Comparison of ENCODE assay signal across 18 mouse cellular contexts in genomic region chr3:66690906-66691522, GRCm38 (mm10).
DNase-seq lines count a peak whose midpoint lies in the region; ATAC-seq and TF ChIP-seq lines count a peak whose summit lies in the region.
"Had no signal": no experiment of that assay in that cellular context is flagged by ENCODE, and none has a peak within 500 bp of the region (broad histone marks: within the 10 kb centered on the region; RNA-seq: fewer than 3 reads in every experiment).

No protein-coding gene starts in this region.

- H3K4me1 ChIP-seq in forebrain, embryonic 14.5 days (ENCODE audit: control insufficient read depth, insufficient read depth, low read length) = no peaks in the 10 kb centered on the region
- no peaks in the 10 kb centered on the region for H3K4me1 ChIP-seq in forebrain, postnatal 0 days (ENCODE audit: insufficient read depth)
- H3K4me1 ChIP-seq: forebrain, embryonic 12.5 days; heart, embryonic 10.5 days; limb, embryonic 12.5 days; midbrain, embryonic 15.5 days; neural tube, embryonic 12.5 days had no signal

- H3K4me3 ChIP-seq in forebrain, embryonic 14.5 days (ENCODE audit: low read depth, low read length) = no peak overlapping the region
- H3K4me3 ChIP-seq in forebrain, postnatal 0 days (ENCODE audit: low read depth, low read length) = no peak overlapping the region
- H3K4me3 ChIP-seq: forebrain, embryonic 12.5 days; heart, embryonic 10.5 days; limb, embryonic 12.5 days; midbrain, embryonic 15.5 days; neural tube, embryonic 12.5 days had no signal

- DNase-seq in forebrain, embryonic 14.5 days (ENCODE audit: low spot score) = peak; percentile 5
- no peak for DNase-seq in forebrain, postnatal 0 days
- peak; percentile 33 for DNase-seq in lung, postnatal 10 days
- DNase-seq in lung, postnatal 36 days = no peak
- peak; percentile 20 for DNase-seq in MEL-GATA-1-ER (ENCODE audit: extremely low read depth, low read depth)
- DNase-seq in adrenal gland, postnatal 25 days = peak; percentile 36
- DNase-seq in heart, adult 8-10 months (ENCODE audit: low spot score) = no peak
- DNase-seq: cerebellum, adult 9-10 months; heart, postnatal 4 days; retina, postnatal 1 day; thymus, postnatal 14 days had no signal

- H3K27ac ChIP-seq in forebrain, embryonic 14.5 days (ENCODE audit: low read depth, low read length) = no peak overlapping the region
- no peak overlapping the region for H3K27ac ChIP-seq in forebrain, postnatal 0 days (ENCODE audit: low read depth, low read length)
- H3K27ac ChIP-seq: forebrain, embryonic 12.5 days; heart, embryonic 10.5 days; limb, embryonic 12.5 days; midbrain, embryonic 15.5 days; neural tube, embryonic 12.5 days had no signal

- H3K27me3 ChIP-seq in forebrain, embryonic 14.5 days (replicated peaks; ENCODE audit: control insufficient read depth, insufficient read depth, low read length) = no peaks in the 10 kb centered on the region
- no peaks in the 10 kb centered on the region for H3K27me3 ChIP-seq in forebrain, postnatal 0 days (ENCODE audit: insufficient read depth, low read length)
- H3K27me3 ChIP-seq: limb, embryonic 12.5 days; midbrain, embryonic 15.5 days; neural tube, embryonic 12.5 days had no signal

- H3K4me2 ChIP-seq in forebrain, embryonic 14.5 days (ENCODE audit: low read length) = no peak overlapping the region
- no peak overlapping the region for H3K4me2 ChIP-seq in forebrain, postnatal 0 days (ENCODE audit: low read depth)
- H3K4me2 ChIP-seq: forebrain, embryonic 12.5 days; limb, embryonic 12.5 days; midbrain, embryonic 15.5 days; neural tube, embryonic 12.5 days had no signal

- H3K9me3 ChIP-seq in forebrain, embryonic 14.5 days (replicated peaks; ENCODE audit: control insufficient read depth, low read length) = no peaks in the 10 kb centered on the region
- H3K9me3 ChIP-seq in forebrain, postnatal 0 days (ENCODE audit: low read length) = no peaks in the 10 kb centered on the region
- H3K9me3 ChIP-seq: forebrain, embryonic 12.5 days; heart, embryonic 10.5 days; limb, embryonic 12.5 days; midbrain, embryonic 15.5 days; neural tube, embryonic 12.5 days had no signal

- no peaks in the 10 kb centered on the region for H3K36me3 ChIP-seq in forebrain, embryonic 14.5 days (ENCODE audit: control insufficient read depth, insufficient read depth, low read length)
- no peaks in the 10 kb centered on the region for H3K36me3 ChIP-seq in forebrain, postnatal 0 days (ENCODE audit: insufficient read depth)
- H3K36me3 ChIP-seq: forebrain, embryonic 12.5 days; heart, embryonic 10.5 days; limb, embryonic 12.5 days; midbrain, embryonic 15.5 days; neural tube, embryonic 12.5 days had no signal

- no peak for TF ChIP-seq CTCF in forebrain, postnatal 0 days (IDR thresholded peaks at IDR 0.05; ENCODE audit: low read depth)

- H3K9ac ChIP-seq in forebrain, embryonic 14.5 days (ENCODE audit: low read length) = no peak overlapping the region
- no peak overlapping the region for H3K9ac ChIP-seq in forebrain, postnatal 0 days
- H3K9ac ChIP-seq: forebrain, embryonic 12.5 days; limb, embryonic 12.5 days; midbrain, embryonic 15.5 days; neural tube, embryonic 12.5 days had no signal

- ATAC-seq in forebrain, embryonic 14.5 days = no peak
- no peak for ATAC-seq in forebrain, postnatal 0 days
- no peak; the same call in 1 of the 2 replicates for ATAC-seq in granulocyte monocyte progenitor cell, adult 5-6 weeks (replicated peaks; ENCODE audit: poor library complexity, severe bottlenecking)
- ATAC-seq: midbrain, embryonic 15.5 days; Patski had no signal

- 88% methylated on average over 10 of the region's 10 CpGs for WGBS in forebrain, embryonic 14.5 days
- 79% methylated on average over 10 of the region's 10 CpGs for WGBS in forebrain, postnatal 0 days

Comparison
In these comparisons a context has a peak if more than half of its experiments do, and no peak if none do; other contexts are left out.
1. DNase-seq: peak in forebrain, embryonic 14.5 days (single experiment), lung, postnatal 10 days (single experiment), MEL-GATA-1-ER (single experiment) and adrenal gland, postnatal 25 days (single experiment); none in forebrain, postnatal 0 days (single experiment), lung, postnatal 36 days (single experiment) and heart, adult 8-10 months (single experiment).